Mouse (Mus musculus) ES-E14 (cell line): ENCODE measurements around the gene Rhog.

Experiments used
- HCFC1 ChIP-seq: IDR thresholded peaks from 2 replicates; pipeline ENCODE4 v1.6.1; 2012; ENCODE audit warnings: low read length, inconsistent platforms, borderline replicate concordance; ENCODE audit not compliant: insufficient read depth
- ZC3H11A ChIP-seq: IDR thresholded peaks from 2 replicates; pipeline ENCODE4 v1.6.1; 2012; ENCODE audit warnings: low read depth, mild to moderate bottlenecking, inconsistent platforms, low read length, borderline replicate concordance

- TF ChIP-seq HCFC1 (no peak), ZC3H11A (no peak)
Observed at GRCm38 (mm10) chr7:102226051-102226450, 29.8 kb downstream of the Rhog start.
